Mouse (Mus musculus) intestine, embryonic 16.5 days (tissue): ENCODE results near the gene Rras. TPM values are rescaled to one million over a fixed set of nuclear protein-coding genes. Genes with fewer than 3 reads are reported as not detected.

Experiments used
- ATAC-seq: fragments of 200-750 bp; cut with Nextera tagmentation; 2 replicates; pipeline ENCODE4 v1.8.0; 2017; ENCODE audit warnings: moderate TSS enrichment, moderate library complexity
- H3K27ac ChIP-seq: fragments of 300-500 bp; sonication (generic); 2 replicates; pipeline ENCODE4 v1.5.1; 2014; ENCODE audit warnings: mild to moderate bottlenecking, low read length
- H3K27me3 ChIP-seq: fragments of 300-500 bp; sonication (generic); replicated peaks from 2 replicates; pipeline ENCODE4 v1.6.1; 2014; ENCODE audit warnings: low read length, control low read depth, mixed read lengths; ENCODE audit not compliant: control insufficient read depth, insufficient read depth
- H3K36me3 ChIP-seq: fragments of 300-500 bp; sonication (generic); 2 replicates; pipeline ENCODE4 v1.6.1; 2014; ENCODE audit warnings: low read length, control low read depth; ENCODE audit not compliant: control insufficient read depth, insufficient read depth
- H3K4me1 ChIP-seq: fragments of 300-500 bp; sonication (generic); 2 replicates; pipeline ENCODE4 v1.6.1; 2014; ENCODE audit warnings: low read length, control low read depth, mixed read lengths; ENCODE audit not compliant: control insufficient read depth, insufficient read depth
- H3K4me2 ChIP-seq: fragments of 300-500 bp; sonication (generic); 2 replicates; pipeline ENCODE4 v1.6.1; 2014; ENCODE audit warnings: low read depth, low read length, control low read depth
- H3K4me3 ChIP-seq: fragments of 300-500 bp; sonication (generic); 2 replicates; pipeline ENCODE4 v1.5.1; 2014; ENCODE audit warnings: mild to moderate bottlenecking, low read length
- H3K9ac ChIP-seq: fragments of 300-500 bp; sonication (generic); 2 replicates; pipeline ENCODE4 v1.6.1; 2014; ENCODE audit warnings: low read depth, low read length
- H3K9me3 ChIP-seq: fragments of 300-500 bp; sonication (generic); 2 replicates; pipeline ENCODE4 v1.6.1; 2016; ENCODE audit warnings: low read length, control low read depth; ENCODE audit not compliant: control insufficient read depth
- WGBS: fragments of 180-500 bp; shearing (Covaris S2); extraction: QIAGEN DNeasy Blood & Tissue Kit; methylation state at CpG from one replicate; pipeline ENCODE4 v1.1.7; 2014; 5-methylcytosine and 5-hydroxymethylcytosine counted together
- polyA plus RNA-seq: library from polyadenylated mRNA; unstranded; fragments of >200 nt; fragmentation: Nextera tagmentation; extraction: Ambion mirVana; gene quantifications from 2 replicates; pipeline ENCODE4 v1.2.1, GENCODE M21; 2015

Gene Rras
- polyA plus RNA-seq, 1 experiment from 2014 or later = 62.6 TPM

- Histone ChIP-seq H3K27ac (no peak overlapping the region), H3K4me3 (no peak overlapping the region), H3K36me3 (peaks cover 47% of the 10 kb centered on the region), H3K9ac (no peak overlapping the region), H3K9me3 (no peaks in the 10 kb centered on the region), H3K27me3 (no peaks in the 10 kb centered on the region), H3K4me1 (no peaks in the 10 kb centered on the region), H3K4me2 (no peak overlapping the region)
- 94% methylated on average over 19 of the region's 19 CpGs for WGBS
- no peak for ATAC-seq
Observed at GRCm38 (mm10) chr7:45033722-45034359, 16.1 kb downstream of the Rras start.

GRCm38 (mm10) chr7:45035631-45036030 lies 17.9 kb downstream of the Rras start:
- Histone ChIP-seq H3K27ac (no peak overlapping the region), H3K9me3 (no peaks in the 10 kb centered on the region), H3K4me1 (no peaks in the 10 kb centered on the region), H3K4me2 (no peak overlapping the region), H3K4me3 (no peak overlapping the region), H3K9ac (no peak overlapping the region), H3K36me3 (peaks cover 56% of the 10 kb centered on the region), H3K27me3 (no peaks in the 10 kb centered on the region)
- 85% methylated on average over 3 of the region's 3 CpGs for WGBS
- no peak for ATAC-seq

GRCm38 (mm10) chr7:45036702-45037101 lies 18.9 kb downstream of the Rras start:
- H3K9me3 ChIP-seq = no peaks in the 10 kb centered on the region
- H3K27ac ChIP-seq = no peak overlapping the region
- no peak overlapping the region for H3K4me2 ChIP-seq
- H3K4me3 ChIP-seq = no peak overlapping the region
- H3K9ac ChIP-seq = no peak overlapping the region
- 85% methylated on average over 11 of the region's 11 CpGs for WGBS
- H3K36me3 ChIP-seq = peaks cover 53% of the 10 kb centered on the region
- H3K4me1 ChIP-seq = no peaks in the 10 kb centered on the region
- no peak for ATAC-seq
- no peaks in the 10 kb centered on the region for H3K27me3 ChIP-seq

- H3K9ac ChIP-seq = no peak overlapping the region
- no peaks in the 10 kb centered on the region for H3K4me1 ChIP-seq
- 68% methylated on average over 7 of the region's 7 CpGs for WGBS
- H3K4me2 ChIP-seq = no peak overlapping the region
- ATAC-seq = 0 out of 2 replicates have a peak, but pooled peaks have one; percentile 47
- no peak overlapping the region for H3K27ac ChIP-seq
- H3K4me3 ChIP-seq = no peak overlapping the region
- H3K9me3 ChIP-seq = no peaks in the 10 kb centered on the region
- H3K27me3 ChIP-seq = no peaks in the 10 kb centered on the region
- peaks cover 53% of the 10 kb centered on the region for H3K36me3 ChIP-seq
Observed at GRCm38 (mm10) chr7:45037720-45038361, 20.1 kb downstream of the Rras start.

- Histone ChIP-seq H3K4me2 (no peak overlapping the region), H3K27ac (no peak overlapping the region), H3K27me3 (no peaks in the 10 kb centered on the region), H3K36me3 (peaks cover 53% of the 10 kb centered on the region), H3K9ac (no peak overlapping the region), H3K4me3 (no peak overlapping the region), H3K4me1 (no peaks in the 10 kb centered on the region), H3K9me3 (no peaks in the 10 kb centered on the region)
- 0 out of 2 replicates have a peak, but pooled peaks have one; percentile 27 for ATAC-seq
- WGBS = 91% methylated on average over 9 of the region's 9 CpGs
Observed at GRCm38 (mm10) chr7:45038411-45038810, 20.6 kb downstream of the Rras start.

GRCm38 (mm10) chr7:45040851-45041250 lies 23.1 kb downstream of the Rras start:
- H3K27ac ChIP-seq = no peak overlapping the region
- no peak overlapping the region for H3K4me3 ChIP-seq
- WGBS = 97% methylated on average over 9 of the region's 9 CpGs
- H3K9ac ChIP-seq = no peak overlapping the region
- H3K9me3 ChIP-seq = no peaks in the 10 kb centered on the region
- H3K27me3 ChIP-seq = no peaks in the 10 kb centered on the region
- peaks cover 55% of the 10 kb centered on the region for H3K36me3 ChIP-seq
- no peak for ATAC-seq
- no peaks in the 10 kb centered on the region for H3K4me1 ChIP-seq
- H3K4me2 ChIP-seq = no peak overlapping the region

- Histone ChIP-seq H3K36me3 (peaks cover 71% of the 10 kb centered on the region), H3K27ac (no peak overlapping the region), H3K4me3 (no peak overlapping the region), H3K4me1 (no peaks in the 10 kb centered on the region), H3K9ac (no peak overlapping the region), H3K4me2 (no peak overlapping the region), H3K27me3 (no peaks in the 10 kb centered on the region), H3K9me3 (no peaks in the 10 kb centered on the region)
- no peak for ATAC-seq
- WGBS = 91% methylated on average over 14 of the region's 14 CpGs
Observed at GRCm38 (mm10) chr7:45043307-45043706, 25.5 kb downstream of the Rras start.

- 95% methylated on average over 22 of the region's 22 CpGs for WGBS
- Histone ChIP-seq H3K36me3 (peaks cover 71% of the 10 kb centered on the region), H3K9ac (no peak overlapping the region), H3K4me1 (peaks cover 5% of the 10 kb centered on the region), H3K4me2 (no peak overlapping the region), H3K4me3 (no peak overlapping the region), H3K9me3 (no peaks in the 10 kb centered on the region), H3K27ac (no peak overlapping the region), H3K27me3 (no peaks in the 10 kb centered on the region)
- ATAC-seq = no peak
Observed at GRCm38 (mm10) chr7:45045741-45046140, 28.0 kb downstream of the Rras start.

- Histone ChIP-seq H3K9me3 (no peaks in the 10 kb centered on the region), H3K4me1 (peaks cover 16% of the 10 kb centered on the region), H3K27me3 (no peaks in the 10 kb centered on the region), H3K36me3 (peaks cover 67% of the 10 kb centered on the region), H3K4me3 (no peak overlapping the region), H3K4me2 (no peak overlapping the region), H3K27ac (no peak overlapping the region), H3K9ac (no peak overlapping the region)
- 95% methylated on average over 26 of the region's 26 CpGs for WGBS
- ATAC-seq = no peak
Observed at GRCm38 (mm10) chr7:45046853-45047350, 29.1 kb downstream of the Rras start.
